Mouse (Mus musculus): ENCODE data around the gene Pde4b. TPM values are rescaled to one million over a fixed set of nuclear protein-coding genes. Genes with fewer than 3 reads are reported as not detected.
A peak's percentile ranks its signal among the peaks of the same experiment; 100 is the strongest.
"Not testable (repeated sequence)": the region's sequence is repeated elsewhere in the genome, so short reads cannot be mapped to it uniquely, and the experiment has no call there.

Gene Pde4b
- polyA plus RNA-seq, 1 experiment, result 3.9 TPM

DNA sequence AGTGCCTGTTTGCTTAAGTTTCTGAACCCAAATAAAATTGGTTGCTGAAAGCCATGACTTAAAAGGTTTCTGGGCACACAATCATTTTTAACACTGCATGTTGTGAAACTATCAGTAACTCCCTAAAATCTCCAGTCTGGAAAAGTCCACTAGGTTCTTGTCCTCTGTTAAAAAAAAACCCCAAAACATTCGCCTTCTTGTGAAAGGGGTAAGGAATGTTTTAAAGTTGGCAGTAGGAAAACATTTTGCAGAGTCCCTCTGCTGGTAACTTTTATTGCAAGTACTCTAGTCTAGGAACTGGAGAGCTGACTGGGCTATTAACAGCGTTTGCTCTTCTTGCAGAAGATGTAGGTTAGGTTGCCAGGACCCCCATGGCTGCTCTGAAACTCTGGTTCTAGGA, 400.7 kb downstream of the Pde4b start:
- Histone ChIP-seq H3K27ac (ENCODE audit: control insufficient read depth, insufficient read depth, low read depth, low read length, poor library complexity) (no peak overlapping the region), H3K4me1 (ENCODE audit: control insufficient read depth, insufficient read depth, low read length) (no peaks in the 10 kb centered on the region; the same call in 1 of the 2 replicates), H3K4me3 (replicated peaks; ENCODE audit: control insufficient read depth, low read depth, low read length) (no peak overlapping the region)
- WGBS, result 48% methylated on average over 2 of the region's 2 CpGs
- TF ChIP-seq POLR2A (IDR thresholded peaks at IDR 0.05; ENCODE audit: borderline replicate concordance, control insufficient read depth, low read depth, low read length) (no peak), CTCF (IDR thresholded peaks at IDR 0.05; ENCODE audit: control insufficient read depth, insufficient read depth, low read length) (no peak)

DNA sequence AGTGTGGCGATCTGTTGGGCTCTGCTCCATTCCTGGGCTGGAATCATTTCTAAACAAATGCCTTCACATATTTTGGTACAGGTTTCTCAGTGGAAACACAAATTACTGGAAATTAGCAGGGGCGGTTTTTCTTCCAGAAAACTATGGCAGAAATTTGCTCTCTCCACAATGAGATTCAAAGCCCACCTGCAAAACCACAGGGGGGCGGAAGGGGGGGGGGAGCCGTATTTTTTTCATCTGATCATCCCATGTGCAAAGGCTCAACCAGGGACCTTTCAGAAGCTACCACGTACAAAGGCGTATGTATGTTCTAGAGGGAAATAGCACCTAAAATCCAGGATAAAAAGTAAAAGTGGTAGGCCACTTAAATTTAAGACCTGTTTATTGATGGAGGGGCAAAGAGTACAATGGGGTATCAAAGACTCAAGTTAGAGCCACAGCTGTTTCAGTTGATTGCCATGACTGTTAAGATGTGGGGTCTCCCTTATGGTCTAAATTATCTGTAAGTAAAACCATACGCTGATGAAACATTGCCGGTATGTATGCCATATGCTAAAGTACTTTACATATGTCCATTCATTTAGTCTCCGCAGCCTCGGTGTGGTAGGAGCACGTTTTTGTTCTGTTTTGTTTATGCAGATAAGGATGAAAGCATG, 404.3 kb downstream of the Pde4b start:
- Histone ChIP-seq H3K27ac (ENCODE audit: control insufficient read depth, insufficient read depth, low read depth, low read length, poor library complexity) (no peak overlapping the region), H3K4me1 (ENCODE audit: control insufficient read depth, insufficient read depth, low read length) (no peaks in the 10 kb centered on the region; the same call in 1 of the 2 replicates), H3K4me3 (replicated peaks; ENCODE audit: control insufficient read depth, low read depth, low read length) (no peak overlapping the region)
- WGBS, result 76% methylated on average over 11 of the region's 11 CpGs
- TF ChIP-seq POLR2A (IDR thresholded peaks at IDR 0.05; ENCODE audit: borderline replicate concordance, control insufficient read depth, low read depth, low read length), result no peak
- TF ChIP-seq CTCF (IDR thresholded peaks at IDR 0.05; ENCODE audit: control insufficient read depth, insufficient read depth, low read length), result no peak

DNA sequence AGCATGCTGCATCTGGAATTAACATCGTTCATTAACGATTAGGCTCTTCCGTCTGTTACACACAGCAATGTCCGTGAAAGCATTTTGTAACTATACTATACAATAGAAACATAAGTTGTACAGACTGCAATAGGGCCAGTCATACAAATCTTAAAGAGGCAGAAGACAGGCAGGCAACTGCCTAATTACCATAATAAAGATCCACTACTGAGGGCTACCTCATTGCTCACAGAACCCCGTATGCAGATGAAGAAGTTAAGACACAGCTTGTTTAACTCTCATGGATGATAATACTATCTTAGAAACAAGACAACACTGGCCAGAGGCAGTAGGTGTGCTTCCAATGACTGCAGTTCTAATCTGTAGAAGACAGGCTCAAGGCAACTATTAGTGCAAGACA, 405.6 kb downstream of the Pde4b start:
- WGBS, result 91% methylated on average over 5 of the region's 5 CpGs
- H3K4me3 ChIP-seq (replicated peaks; ENCODE audit: control insufficient read depth, low read depth, low read length), result no peak overlapping the region
- no peak overlapping the region for H3K27ac ChIP-seq (ENCODE audit: control insufficient read depth, insufficient read depth, low read depth, low read length, poor library complexity)
- TF ChIP-seq POLR2A (IDR thresholded peaks at IDR 0.05; ENCODE audit: borderline replicate concordance, control insufficient read depth, low read depth, low read length) (no peak), CTCF (IDR thresholded peaks at IDR 0.05; ENCODE audit: control insufficient read depth, insufficient read depth, low read length) (no peak)
- H3K4me1 ChIP-seq (ENCODE audit: control insufficient read depth, insufficient read depth, low read length), result no peaks in the 10 kb centered on the region; the same call in 1 of the 2 replicates

DNA sequence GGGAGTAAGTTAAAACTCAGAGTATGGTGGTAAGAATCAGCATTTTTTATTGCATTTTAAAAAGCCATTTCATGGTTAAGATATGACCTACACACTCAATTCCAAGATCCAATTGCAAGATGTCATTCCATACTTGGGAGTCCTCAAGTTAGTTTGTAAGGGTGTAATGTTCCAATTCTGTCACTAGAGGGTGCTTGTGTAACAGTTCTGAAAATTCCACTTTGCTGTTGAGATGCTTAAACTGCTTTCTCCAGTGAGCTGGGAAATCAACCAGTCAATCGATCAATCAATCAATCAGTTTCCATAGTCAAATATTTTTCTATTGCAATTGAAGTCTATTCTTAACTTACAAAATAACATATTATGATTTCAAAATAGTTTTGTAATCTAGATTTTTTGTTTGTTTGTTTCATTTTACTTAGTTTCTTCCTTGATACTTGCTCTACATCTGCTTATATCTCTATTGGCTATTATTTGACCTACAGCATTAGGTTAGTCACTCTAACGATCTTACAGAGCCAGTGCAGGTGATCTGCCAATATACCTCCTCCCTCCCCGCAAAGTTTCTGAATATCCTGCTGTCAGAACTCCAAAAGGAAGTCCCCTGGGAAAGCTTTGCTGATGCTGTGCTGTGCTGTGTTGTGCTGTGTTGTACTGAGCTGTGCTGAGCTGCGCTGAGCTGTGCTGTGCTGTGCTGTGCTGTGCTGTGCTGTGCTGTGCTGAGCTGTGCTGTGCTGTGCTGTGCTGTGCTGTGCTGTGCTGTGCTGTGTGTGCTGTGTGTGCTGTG, 406.2 kb downstream of the Pde4b start:
- no peak overlapping the region for H3K27ac ChIP-seq (ENCODE audit: control insufficient read depth, insufficient read depth, low read depth, low read length, poor library complexity)
- H3K4me1 ChIP-seq (ENCODE audit: control insufficient read depth, insufficient read depth, low read length), result peaks cover 1% of the 10 kb centered on the region; the same call in 1 of the 2 replicates
- peak; percentile 24; the same call in 1 of the 2 replicates for TF ChIP-seq CTCF (IDR thresholded peaks at IDR 0.05; ENCODE audit: control insufficient read depth, insufficient read depth, low read length)
- no peak for TF ChIP-seq POLR2A (IDR thresholded peaks at IDR 0.05; ENCODE audit: borderline replicate concordance, control insufficient read depth, low read depth, low read length)
- WGBS, result 37% methylated on average over 4 of the region's 4 CpGs
- no peak overlapping the region for H3K4me3 ChIP-seq (replicated peaks; ENCODE audit: control insufficient read depth, low read depth, low read length)

DNA sequence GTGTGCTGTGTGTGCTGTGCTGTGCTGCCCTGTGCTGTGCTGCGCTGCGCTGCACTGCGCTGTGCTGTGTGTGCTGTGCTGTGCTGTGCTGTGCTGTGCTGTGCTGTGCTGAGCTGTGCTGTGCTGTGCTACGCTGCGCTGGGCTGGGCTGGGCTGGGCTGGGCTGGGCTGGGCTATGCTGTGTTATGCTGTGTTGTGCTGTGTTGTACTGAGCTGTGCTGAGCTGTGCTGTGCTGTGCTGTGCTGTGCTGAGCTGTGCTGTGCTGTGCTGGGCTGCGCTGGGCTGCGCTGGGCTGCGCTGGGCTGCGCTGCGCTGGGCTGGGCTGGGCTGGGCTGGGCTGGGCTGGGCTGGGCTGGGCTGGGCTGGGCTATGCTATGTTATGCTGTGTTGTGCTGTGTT, 406.9 kb downstream of the Pde4b start:
- H3K27ac ChIP-seq (ENCODE audit: control insufficient read depth, insufficient read depth, low read depth, low read length, poor library complexity); H3K4me1 ChIP-seq (ENCODE audit: control insufficient read depth, insufficient read depth, low read length); H3K4me3 ChIP-seq (replicated peaks; ENCODE audit: control insufficient read depth, low read depth, low read length): not testable (repeated sequence)
- WGBS, result 82% methylated on average over 10 of the region's 10 CpGs

DNA sequence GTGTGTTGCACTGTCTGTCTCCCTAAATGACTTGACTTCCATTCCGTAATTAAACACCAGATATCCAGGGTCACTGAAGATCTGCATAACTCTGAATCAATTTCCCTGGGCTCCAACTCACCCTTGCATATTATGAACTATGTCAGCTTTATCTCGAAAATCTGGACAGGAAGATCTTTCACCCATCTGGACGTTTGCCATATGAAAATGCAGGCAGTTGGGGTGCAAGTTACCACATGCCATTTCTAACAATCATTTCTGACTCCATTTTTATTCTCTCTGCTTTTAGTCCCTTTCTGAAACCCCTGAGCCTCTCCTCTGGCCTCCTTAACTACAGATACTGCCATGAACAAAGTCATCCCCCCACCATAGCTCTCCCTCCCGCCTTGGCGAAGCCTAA, 407.7 kb downstream of the Pde4b start:
- WGBS, result 39% methylated on average over 5 of the region's 5 CpGs
- Histone ChIP-seq H3K4me3 (replicated peaks; ENCODE audit: control insufficient read depth, low read depth, low read length) (no peak overlapping the region), H3K27ac (ENCODE audit: control insufficient read depth, insufficient read depth, low read depth, low read length, poor library complexity) (no peak overlapping the region), H3K4me1 (ENCODE audit: control insufficient read depth, insufficient read depth, low read length) (peaks cover 1% of the 10 kb centered on the region; the same call in 1 of the 2 replicates)
- TF ChIP-seq POLR2A (IDR thresholded peaks at IDR 0.05; ENCODE audit: borderline replicate concordance, control insufficient read depth, low read depth, low read length) (no peak), CTCF (IDR thresholded peaks at IDR 0.05; ENCODE audit: control insufficient read depth, insufficient read depth, low read length) (no peak)

DNA sequence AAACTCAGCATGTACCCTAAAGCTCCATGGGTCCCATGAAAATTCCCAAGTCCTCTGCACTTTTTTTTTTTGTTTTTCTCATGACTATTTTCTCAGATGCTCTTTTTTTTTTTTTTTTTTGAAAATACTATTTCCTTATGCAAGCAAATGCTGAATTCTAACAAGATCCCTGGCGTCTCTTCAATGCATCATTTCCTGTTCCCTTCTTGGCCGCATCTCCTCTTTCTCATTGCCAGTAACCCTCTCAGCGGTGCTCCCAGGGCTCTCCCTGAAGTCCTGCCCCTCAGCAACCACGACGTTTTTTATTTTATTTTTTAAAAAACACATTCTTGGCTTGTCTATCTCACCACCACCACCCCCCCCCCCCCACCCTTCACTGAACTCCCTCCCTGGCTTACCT, 408.1 kb downstream of the Pde4b start:
- Histone ChIP-seq H3K4me1 (ENCODE audit: control insufficient read depth, insufficient read depth, low read length) (peaks cover 1% of the 10 kb centered on the region; the same call in 1 of the 2 replicates), H3K27ac (ENCODE audit: control insufficient read depth, insufficient read depth, low read depth, low read length, poor library complexity) (no peak overlapping the region), H3K4me3 (replicated peaks; ENCODE audit: control insufficient read depth, low read depth, low read length) (no peak overlapping the region)
- 6% methylated on average over 5 of the region's 5 CpGs for WGBS
- TF ChIP-seq CTCF (IDR thresholded peaks at IDR 0.05; ENCODE audit: control insufficient read depth, insufficient read depth, low read length) (no peak), POLR2A (IDR thresholded peaks at IDR 0.05; ENCODE audit: borderline replicate concordance, control insufficient read depth, low read depth, low read length) (no peak)

DNA sequence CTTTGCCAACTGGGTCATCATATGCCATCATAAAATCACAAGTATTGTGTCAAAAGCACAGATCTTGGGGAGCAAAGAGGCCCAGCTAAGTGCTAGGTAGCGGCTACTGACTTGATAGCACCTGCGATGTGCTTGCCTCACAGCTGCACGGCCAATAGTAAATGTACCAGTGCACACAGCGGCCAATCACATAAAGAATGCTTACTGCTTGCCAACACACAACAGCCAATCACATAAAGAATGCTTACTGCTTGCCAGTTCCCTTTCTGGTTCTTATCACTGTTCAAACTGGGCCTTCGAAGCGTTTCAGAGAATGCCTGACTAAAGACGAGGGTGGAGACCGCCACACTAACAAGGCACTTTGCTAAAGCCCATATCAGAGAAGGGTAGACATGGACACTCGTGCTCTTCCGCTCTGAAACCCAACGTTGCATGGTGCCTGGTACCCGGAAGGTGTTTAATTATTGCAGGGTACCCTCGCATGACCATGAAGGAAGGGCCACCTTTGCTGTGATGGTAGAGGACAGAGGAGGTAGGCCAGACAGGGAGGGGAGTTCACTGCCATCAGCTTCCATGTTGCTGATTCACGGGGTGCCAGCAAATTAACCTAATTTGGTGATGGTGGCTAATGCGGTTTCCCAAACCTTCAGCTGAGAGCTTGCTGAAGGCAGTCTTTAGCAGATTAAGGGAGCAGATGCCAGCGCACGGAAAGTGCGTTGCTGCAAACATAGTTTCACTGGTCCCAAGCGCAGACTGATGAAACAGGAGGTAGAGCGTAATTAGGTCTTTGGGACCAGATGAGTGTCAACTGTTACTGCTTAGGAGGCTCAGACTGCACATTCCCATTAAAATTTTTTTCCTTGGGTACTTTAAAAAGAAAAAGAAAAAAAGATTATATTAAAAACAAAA, 409.2 kb downstream of the Pde4b start:
- Histone ChIP-seq H3K4me1 (ENCODE audit: control insufficient read depth, insufficient read depth, low read length) (peaks cover 1% of the 10 kb centered on the region; the same call in 1 of the 2 replicates), H3K27ac (ENCODE audit: control insufficient read depth, insufficient read depth, low read depth, low read length, poor library complexity) (no peak overlapping the region), H3K4me3 (replicated peaks; ENCODE audit: control insufficient read depth, low read depth, low read length) (no peak overlapping the region)
- 78% methylated on average over 20 of the region's 20 CpGs for WGBS
- TF ChIP-seq POLR2A (IDR thresholded peaks at IDR 0.05; ENCODE audit: borderline replicate concordance, control insufficient read depth, low read depth, low read length), result no peak
- TF ChIP-seq CTCF (IDR thresholded peaks at IDR 0.05; ENCODE audit: control insufficient read depth, insufficient read depth, low read length), result no peak
